Mouse (Mus musculus): Measurements from ENCODE around the gene Slc9a3r2.

The Slc9a3r2 gene

GRCm38 (mm10) chr17:24636781-24637481 lies 13.2 kb downstream of the Slc9a3r2 start:
- in situ Hi-C loops (cut with MboI, MseI), result no loop called here

GRCm38 (mm10) chr17:24635694-24636093 lies 14.4 kb downstream of the Slc9a3r2 start:
- in situ Hi-C loops (cut with MboI, MseI), result no loop called here

GRCm38 (mm10) chr17:24635024-24635423 lies 15.1 kb downstream of the Slc9a3r2 start:
- in situ Hi-C loops (cut with MboI, MseI), result no loop called here

GRCm38 (mm10) chr17:24633831-24634230 lies 16.3 kb downstream of the Slc9a3r2 start:
- in situ Hi-C loops (cut with MboI, MseI), result no loop called here

GRCm38 (mm10) chr17:24632813-24633449 lies 17.2 kb downstream of the Slc9a3r2 start:
- in situ Hi-C loops (cut with MboI, MseI), result no loop called here

- in situ Hi-C loops (cut with MboI, MseI), result no loop called here
These were observed 17.8 kb downstream of the Slc9a3r2 start, which contains the start of the genes Tsc2 and Nthl1 for GRCm38 (mm10) chr17:24632167-24632812. Gene Tsc2, minus strand, starts transcription at chr17:24632630. Gene Nthl1, plus strand, starts transcription at chr17:24632680.

- in situ Hi-C loops (cut with MboI, MseI), result no loop called here
These were observed 20.1 kb downstream of the Slc9a3r2 start for GRCm38 (mm10) chr17:24630072-24630471.

GRCm38 (mm10) chr17:24628646-24629045 lies 21.5 kb downstream of the Slc9a3r2 start:
- in situ Hi-C loops (cut with MboI, MseI), result no loop called here

GRCm38 (mm10) chr17:24625472-24625871 lies 24.7 kb downstream of the Slc9a3r2 start:
- in situ Hi-C loops (cut with MboI, MseI), result no loop called here

- in situ Hi-C loops (cut with MboI, MseI), result no loop called here
These were observed 32.4 kb downstream of the Slc9a3r2 start for GRCm38 (mm10) chr17:24617561-24618194.

- in situ Hi-C loops (cut with MboI, MseI), result no loop called here
These were observed 39.4 kb downstream of the Slc9a3r2 start for GRCm38 (mm10) chr17:24610711-24611110.

- in situ Hi-C loops (cut with MboI, MseI), result no loop called here
These were observed 41.3 kb downstream of the Slc9a3r2 start for GRCm38 (mm10) chr17:24608874-24609273.

- in situ Hi-C loops (cut with MboI, MseI), result no loop called here
These were observed 41.8 kb downstream of the Slc9a3r2 start for GRCm38 (mm10) chr17:24608370-24608769.

GRCm38 (mm10) chr17:24604557-24604956 lies 45.6 kb downstream of the Slc9a3r2 start:
- in situ Hi-C loops (cut with MboI, MseI), result no loop called here

GRCm38 (mm10) chr17:24603961-24604360 lies 46.2 kb downstream of the Slc9a3r2 start:
- in situ Hi-C loops (cut with MboI, MseI), result no loop called here

- in situ Hi-C loops (cut with MboI, MseI), result no loop called here
These were observed 49.6 kb downstream of the Slc9a3r2 start for GRCm38 (mm10) chr17:24600502-24600901.

GRCm38 (mm10) chr17:24597989-24598388 lies 52.1 kb downstream of the Slc9a3r2 start:
- in situ Hi-C loops (cut with MboI, MseI), result no loop called here

- in situ Hi-C loops (cut with MboI, MseI), result no loop called here
These were observed 53.5 kb downstream of the Slc9a3r2 start for GRCm38 (mm10) chr17:24596471-24597183.

- in situ Hi-C loops (cut with MboI, MseI), result no loop called here
These were observed 54.1 kb downstream of the Slc9a3r2 start for GRCm38 (mm10) chr17:24596073-24596466.

GRCm38 (mm10) chr17:24595126-24596072 lies 54.7 kb downstream of the Slc9a3r2 start:
- in situ Hi-C loops (cut with MboI, MseI), result no loop called here

All from T-helper 2 cell (primary cell).